Mouse (Mus musculus) adrenal gland, postnatal 10 days (tissue): ENCODE data around the gene Laptm4a. TPM values are rescaled to one million over a fixed set of nuclear protein-coding genes. Genes with fewer than 3 reads are reported as not detected.
A peak's percentile ranks its signal among the peaks of the same experiment; 100 is the strongest.

Experiments
- DNase-seq: peaks from one replicate; pipeline ENCODE4 v3.0.0; 2021; ENCODE audit warnings: mixed read lengths
- total RNA-seq, 2 experiments: library from RNA; stranded (reverse); gene quantifications; 2 replicates each; pipeline ENCODE4 v1.2.3; 2021

The Laptm4a gene
- total RNA-seq, 2 experiments from 2014 or later = 391 to 397 TPM

DNA sequence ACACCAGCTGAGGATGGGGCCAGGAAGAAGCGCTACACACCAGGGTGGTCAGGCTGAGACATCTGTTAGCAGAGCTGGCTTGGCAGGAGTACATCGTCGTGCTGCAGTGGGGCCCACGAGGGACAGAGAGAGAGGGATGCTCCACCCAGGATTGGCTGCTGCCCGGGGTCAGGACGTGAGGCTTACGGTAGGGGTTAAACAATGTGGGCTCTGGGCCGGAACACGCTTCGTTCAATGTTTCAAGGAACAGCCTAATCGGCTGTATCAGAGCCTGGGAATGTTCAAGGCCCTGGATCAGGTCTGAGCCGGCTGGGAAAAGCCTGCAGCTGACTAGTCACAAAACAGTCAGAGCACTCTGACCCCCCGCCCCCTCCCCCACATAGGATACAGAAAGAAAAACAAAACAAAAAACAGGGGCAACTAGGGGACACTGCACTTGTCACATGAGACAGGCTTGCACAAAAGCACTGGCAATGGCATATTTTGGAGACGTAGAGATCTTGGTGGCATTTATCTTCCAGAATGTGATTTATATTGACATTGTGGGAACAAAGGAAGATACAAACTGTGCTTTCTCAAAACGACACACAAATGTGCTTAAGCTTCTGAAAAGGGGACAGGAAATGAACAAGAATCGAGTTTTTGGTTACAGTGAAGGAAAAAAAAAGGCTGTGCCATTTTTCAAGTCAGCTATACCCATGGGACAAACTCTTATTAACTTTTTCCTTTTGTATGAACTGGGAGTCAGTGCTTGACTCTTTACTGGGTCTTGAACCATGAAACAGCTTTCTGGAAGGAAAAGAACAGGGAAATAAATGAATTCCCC, 8.4 kb upstream of the Laptm4a start:
- DNase-seq = peak; percentile 67

DNA sequence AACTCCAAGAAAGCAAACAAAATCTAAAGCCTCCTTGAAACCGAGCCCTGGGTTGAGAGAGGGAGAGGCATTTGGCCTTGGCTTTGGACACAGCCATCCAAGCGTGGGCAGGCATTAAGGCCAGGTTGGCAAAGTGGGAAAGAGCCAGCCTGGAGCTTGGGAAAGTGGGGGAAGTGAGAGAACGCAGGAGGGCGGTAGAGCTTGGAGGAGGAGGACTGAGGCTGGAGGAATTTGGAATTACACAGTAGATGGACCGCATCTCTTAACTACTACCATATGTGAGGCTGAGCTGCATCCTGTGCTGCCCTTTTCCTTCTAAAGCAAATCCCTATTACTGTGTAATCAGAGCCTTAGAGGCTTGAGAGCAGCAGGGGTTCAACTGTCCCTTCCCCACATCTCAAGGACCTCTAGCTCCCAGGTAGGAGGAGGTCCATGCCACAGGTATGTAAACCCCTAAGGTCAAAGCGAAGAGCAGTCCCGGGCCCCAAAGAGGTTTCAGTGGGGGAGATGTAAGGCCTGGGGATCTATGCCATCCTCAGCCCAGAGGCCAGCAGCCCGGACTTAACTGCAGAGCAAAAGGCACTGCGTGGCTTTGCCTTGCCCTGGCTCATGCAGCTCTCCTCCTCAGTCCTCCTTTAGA, 7.6 kb upstream of the Laptm4a start:
- DNase-seq = peak; percentile 56

GRCm38 (mm10) chr12:8916378-8916777, 5.1 kb upstream of the Laptm4a start:
- peak; percentile 78 for DNase-seq

GRCm38 (mm10) chr12:8919231-8919630, 2.2 kb upstream of the Laptm4a start:
- DNase-seq = no peak

GRCm38 (mm10) chr12:8920996-8921393, 469 bp upstream of the Laptm4a start:
- DNase-seq = no peak

- DNase-seq = no peak
These were observed 1.1 kb downstream of the Laptm4a start for GRCm38 (mm10) chr12:8922369-8923124.

DNA sequence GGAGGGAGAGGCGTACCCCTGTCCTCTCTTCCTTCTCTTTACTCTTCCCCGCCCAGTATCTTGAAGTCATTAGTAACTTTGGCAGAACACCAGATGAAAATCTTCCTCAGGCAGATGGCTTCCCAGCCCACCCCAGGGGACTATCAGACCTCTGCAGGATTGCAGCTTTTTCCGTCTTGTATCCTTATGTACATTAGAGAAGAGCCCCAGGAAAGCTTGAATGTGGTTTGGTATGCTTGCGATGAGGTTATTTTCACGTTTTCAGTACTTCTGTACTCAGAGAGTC, 1.6 kb downstream of the Laptm4a start:
- peak; percentile 29 for DNase-seq

- DNase-seq = no peak
These were observed 2.1 kb downstream of the Laptm4a start for GRCm38 (mm10) chr12:8923603-8924002.

GRCm38 (mm10) chr12:8927652-8928051, 6.2 kb downstream of the Laptm4a start:
- no peak for DNase-seq

- no peak for DNase-seq
These were observed 7.3 kb downstream of the Laptm4a start for GRCm38 (mm10) chr12:8928766-8929165.

DNA sequence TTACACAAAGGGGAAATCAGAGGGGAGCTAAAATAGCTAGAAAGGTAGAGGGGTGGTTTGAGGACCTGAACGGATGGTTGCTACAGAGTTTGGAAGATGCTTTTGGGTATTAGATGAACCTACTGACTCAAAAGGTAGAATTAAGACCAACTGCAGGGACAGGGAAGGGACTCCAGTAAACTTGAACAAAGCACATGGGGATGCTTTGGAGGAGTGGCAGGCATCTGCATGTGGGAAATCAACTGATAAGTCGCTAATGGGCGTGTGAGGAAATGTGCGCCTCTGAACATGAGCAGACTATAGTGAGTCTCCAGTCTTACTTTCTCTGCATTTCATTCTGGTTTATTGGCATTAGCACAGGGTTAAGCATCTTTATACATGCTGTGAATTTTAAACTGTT, 9.6 kb downstream of the Laptm4a start:
- DNase-seq = no peak

DNA sequence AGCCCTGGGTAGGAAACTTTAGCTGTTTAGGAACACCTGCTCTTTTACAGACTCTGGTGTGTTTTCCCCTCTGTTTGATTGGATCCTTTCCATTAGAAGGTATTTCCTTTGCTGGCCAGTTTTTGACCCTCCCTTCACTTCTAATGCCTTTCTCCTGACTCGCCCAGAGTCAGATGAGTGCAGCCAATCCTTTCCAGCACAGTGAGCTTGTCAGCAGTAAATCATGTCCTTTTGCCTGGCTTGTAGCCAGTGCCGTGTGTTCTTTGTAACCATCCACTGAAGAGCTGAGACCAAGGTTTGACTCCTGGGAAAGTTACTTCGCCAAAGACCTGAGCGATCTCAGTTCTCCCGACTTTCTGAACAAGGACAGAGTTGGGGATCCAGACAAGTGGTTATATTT, 13.9 kb downstream of the Laptm4a start:
- peak; percentile 73 for DNase-seq

- DNase-seq = peak; percentile 38
These were observed 14.7 kb downstream of the Laptm4a start for GRCm38 (mm10) chr12:8936210-8936609.

- DNase-seq = no peak
These were observed 18.0 kb downstream of the Laptm4a start for GRCm38 (mm10) chr12:8939490-8939889.

- no peak for DNase-seq
These were observed 18.8 kb downstream of the Laptm4a start for GRCm38 (mm10) chr12:8940011-8941005.

- no peak for DNase-seq
These were observed 19.7 kb downstream of the Laptm4a start for GRCm38 (mm10) chr12:8941131-8941615.

- DNase-seq = no peak
These were observed 20.4 kb downstream of the Laptm4a start for GRCm38 (mm10) chr12:8941699-8942392.

DNA sequence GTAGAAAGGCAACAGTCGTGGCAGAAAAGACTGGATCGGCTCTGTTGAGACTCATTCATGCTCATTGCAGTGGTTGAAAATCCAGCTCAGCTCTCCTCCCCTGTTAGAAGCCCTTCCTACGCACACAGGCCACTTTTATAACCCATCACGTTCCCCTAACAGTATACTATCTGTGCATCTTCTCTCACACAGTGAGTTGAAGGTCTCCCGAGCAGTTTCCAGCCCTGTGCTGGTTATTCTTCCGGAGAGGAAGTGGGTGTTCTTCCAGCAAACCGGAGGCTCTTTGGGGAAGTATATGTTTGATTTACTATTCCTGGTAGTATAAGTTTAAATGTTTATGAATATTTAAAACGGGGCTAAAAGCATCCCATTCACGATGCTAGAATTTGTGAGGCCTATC, 25.7 kb downstream of the Laptm4a start:
- no peak for DNase-seq

- peak; percentile 88 for DNase-seq
These were observed 26.4 kb downstream of the Laptm4a start, which contains the start of gene Matn3 for GRCm38 (mm10) chr12:8947714-8948464. TSS of gene Matn3 (plus strand) at chr12:8947929.

DNA sequence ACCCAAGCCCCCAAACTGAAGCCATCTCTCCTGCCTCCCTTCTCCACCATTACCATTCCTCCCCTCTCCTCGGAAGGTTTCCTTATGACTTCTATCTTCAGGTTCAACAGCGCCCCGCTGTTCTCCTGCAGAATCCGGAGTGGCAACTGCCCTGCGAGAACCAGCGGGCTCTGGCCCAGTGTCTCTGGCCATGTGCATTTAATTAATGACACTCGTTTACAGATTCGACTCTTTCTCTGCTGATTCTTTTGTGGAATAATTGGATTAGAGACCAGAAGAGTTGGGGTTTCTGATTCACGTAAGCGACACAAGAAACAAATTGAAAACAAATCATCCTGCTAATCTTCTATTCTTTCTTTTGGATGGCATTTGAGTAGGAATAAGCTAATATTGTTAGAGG, 31.7 kb downstream of the Laptm4a start:
- DNase-seq = no peak
